Mouse (Mus musculus) megakaryocyte, adult 5-6 weeks (primary cell): Measurements from ENCODE around the gene Pcca. TPM values are rescaled to one million over a fixed set of nuclear protein-coding genes. Genes with fewer than 3 reads are reported as not detected.

Source experiments
- ATAC-seq: 2 replicates; pipeline ENCODE4 v1.8.0; 2016; ENCODE audit warnings: mild to moderate bottlenecking, inconsistent platforms; ENCODE audit not compliant: poor library complexity, severe bottlenecking
- total RNA-seq, 2 experiments: library from RNA; stranded (forward) in 1 of 2; stranded (reverse) in 1 of 2; fragments of 153-499, 151-499 nt in 1 of 2; fragments of 221-1000, 200-1000 nt in 1 of 2; gene quantifications; 2 replicates each; pipeline versions ENCODE4 v1.2.3 to v1.2.4; 2015 to 2017

Pcca gene
- total RNA-seq, 2 experiments from 2014 or later = 25.3 to 25.4 TPM

GRCm38 (mm10) chr14:122912812-122913498 lies 378.8 kb downstream of the Pcca start:
- peak; percentile 90 for ATAC-seq

GRCm38 (mm10) chr14:122913657-122914056 lies 379.5 kb downstream of the Pcca start, which contains the start of gene Ggact:
TSS of gene Ggact (minus strand) at chr14:122913757.
- no peak for ATAC-seq

- no peak for ATAC-seq
Observed at GRCm38 (mm10) chr14:122917676-122918075, 383.6 kb downstream of the Pcca start.

- no peak for ATAC-seq
Observed at GRCm38 (mm10) chr14:122920011-122920410, 385.9 kb downstream of the Pcca start.

GRCm38 (mm10) chr14:122936460-122936859 lies 402.3 kb downstream of the Pcca start:
- ATAC-seq = no peak

Other genes starting within 250 kb of the Pcca start
- gene Gm5089, start 83.2 kb upstream of the Pcca start, total RNA-seq (2015) = not detected in 2 replicates
- not detected in 2 replicates for gene Gm5089, start 83.2 kb upstream of the Pcca start, total RNA-seq (2017)
- not detected in 2 replicates for gene Zic5, start 68.6 kb upstream of the Pcca start, total RNA-seq (2015)
- gene Zic5, start 68.6 kb upstream of the Pcca start, total RNA-seq (2017) = not detected in 2 replicates
- gene Zic2, start 58.9 kb upstream of the Pcca start, total RNA-seq (2015) = not detected in 2 replicates
- not detected in 2 replicates for gene Zic2, start 58.9 kb upstream of the Pcca start, total RNA-seq (2017)
- gene Gm10837, start 43.7 kb upstream of the Pcca start, total RNA-seq (2015) = not detected in 2 replicates
- gene Gm10837, start 43.7 kb upstream of the Pcca start, total RNA-seq (2017) = not detected in 2 replicates